Comparison of ENCODE assay signal across 9 mouse cellular contexts in the genomic region with DNA sequence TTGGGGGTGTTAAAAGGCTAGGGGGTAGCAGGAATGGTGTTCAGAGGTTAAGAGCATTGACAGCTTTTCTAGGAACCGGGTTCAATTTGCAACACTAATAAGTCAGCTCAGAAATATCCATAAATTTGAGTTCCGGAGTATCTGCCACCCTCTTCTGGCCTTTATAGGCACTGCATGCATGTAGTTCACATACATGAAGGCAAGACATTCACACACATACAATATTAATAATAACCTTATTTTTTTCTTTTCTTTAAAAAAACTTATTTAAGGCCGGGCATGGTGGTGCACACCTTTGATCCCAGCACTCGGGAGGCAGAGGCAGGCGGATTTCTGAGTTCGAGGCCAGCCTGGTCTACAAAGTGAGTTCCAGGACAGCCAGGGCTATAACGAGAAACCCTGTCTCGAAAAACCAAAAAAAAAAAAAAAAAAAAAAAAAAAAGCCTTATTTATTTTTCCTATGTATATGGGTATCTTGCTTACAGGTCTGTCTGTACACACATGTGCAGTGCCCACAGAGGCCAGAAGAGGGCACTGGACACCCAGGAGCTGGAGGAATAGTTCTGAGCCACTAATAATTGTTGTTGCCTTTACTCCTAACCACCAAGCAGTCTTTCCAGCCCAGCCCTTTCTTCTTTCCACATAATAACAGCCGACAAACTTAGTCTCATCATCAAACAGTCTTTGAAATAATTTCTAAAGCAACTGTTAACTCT. TPM values are rescaled to one million over a fixed set of nuclear protein-coding genes. Genes with fewer than 3 reads are reported as not detected.
DNase-seq lines count a peak whose midpoint lies in the region; ATAC-seq and TF ChIP-seq lines count a peak whose summit lies in the region.
"Had no signal": no experiment of that assay in that cellular context is flagged by ENCODE, and none has a peak within 500 bp of the region (broad histone marks: within the 10 kb centered on the region; RNA-seq: fewer than 3 reads in every experiment).

No protein-coding gene starts in this region.

- POLR2A ChIA-PET in Patski (lab: Charles Lee), result interaction anchor here (1.2 to 1.4 kb wide), 2 partner anchors 10 to 33 kb away, joined by 3 to 4 read pairs; no protein-coding TSS in a partner anchor

- peak; percentile 62 for DNase-seq in midbrain, embryonic 10.5 days (ENCODE audit: low spot score)
- no peak for DNase-seq in Patski (ENCODE audit: low read depth, low spot score)
- DNase-seq in cerebellum, postnatal 25 days, result peak; percentile 76 to 87
- peak; percentile 69 to 79 for DNase-seq in heart, postnatal 14 days
- peak; percentile 69 for DNase-seq in liver, embryonic 13.5 days
- DNase-seq in right cerebral cortex, postnatal 10 days (ENCODE audit: low spot score in 2 of 2), result peak; percentile 53 to 75
- no peak for DNase-seq in ovary, postnatal 10 days (ENCODE audit: low spot score)

- H3K4me3 ChIP-seq in midbrain, embryonic 10.5 days, result no peak overlapping the region
- no peak overlapping the region for H3K4me3 ChIP-seq in midbrain, embryonic 13.5 days (replicated peaks)
- H3K4me3 ChIP-seq in liver, embryonic 13.5 days (replicated peaks), result no peak overlapping the region
- H3K4me3 ChIP-seq: stomach, embryonic 15.5 days had no signal

- H3K9me3 ChIP-seq in midbrain, embryonic 10.5 days (replicated peaks), result no peaks in the 10 kb centered on the region
- H3K9me3 ChIP-seq in midbrain, embryonic 13.5 days, result no peaks in the 10 kb centered on the region
- no peaks in the 10 kb centered on the region for H3K9me3 ChIP-seq in liver, embryonic 13.5 days (replicated peaks)
- H3K9me3 ChIP-seq: stomach, embryonic 15.5 days had no signal

- H3K36me3 ChIP-seq in midbrain, embryonic 10.5 days, result peaks cover 100% of the 10 kb centered on the region
- H3K36me3 ChIP-seq in midbrain, embryonic 13.5 days, result peaks cover 91% of the 10 kb centered on the region
- H3K36me3 ChIP-seq in liver, embryonic 13.5 days, result peaks cover 96% of the 10 kb centered on the region

- no peak overlapping the region for H3K27ac ChIP-seq in midbrain, embryonic 10.5 days (replicated peaks)
- H3K27ac ChIP-seq in midbrain, embryonic 13.5 days, result no peak overlapping the region
- H3K27ac ChIP-seq in liver, embryonic 13.5 days, result no peak overlapping the region
- H3K27ac ChIP-seq: stomach, embryonic 15.5 days had no signal

- no peaks in the 10 kb centered on the region for H3K4me1 ChIP-seq in midbrain, embryonic 10.5 days
- H3K4me1 ChIP-seq in midbrain, embryonic 13.5 days (replicated peaks), result no peaks in the 10 kb centered on the region
- peaks cover 8% of the 10 kb centered on the region for H3K4me1 ChIP-seq in liver, embryonic 13.5 days (replicated peaks)
- H3K4me1 ChIP-seq: stomach, embryonic 15.5 days had no signal

- H3K9ac ChIP-seq in midbrain, embryonic 13.5 days (replicated peaks), result no peak overlapping the region
- no peak overlapping the region for H3K9ac ChIP-seq in liver, embryonic 13.5 days
- H3K9ac ChIP-seq: stomach, embryonic 15.5 days had no signal

- TF ChIP-seq CTCF in Patski (IDR thresholded peaks at IDR 0.05), result peak; percentile 77

- H3K4me2 ChIP-seq in midbrain, embryonic 13.5 days (replicated peaks), result no peak overlapping the region
- no peak overlapping the region for H3K4me2 ChIP-seq in liver, embryonic 13.5 days
- H3K4me2 ChIP-seq: stomach, embryonic 15.5 days had no signal

- no peaks in the 10 kb centered on the region for H3K27me3 ChIP-seq in midbrain, embryonic 10.5 days (ENCODE audit: low read depth, poor library complexity, severe bottlenecking)
- no peaks in the 10 kb centered on the region for H3K27me3 ChIP-seq in midbrain, embryonic 13.5 days
- H3K27me3 ChIP-seq in Patski, result no peaks in the 10 kb centered on the region
- no peaks in the 10 kb centered on the region for H3K27me3 ChIP-seq in liver, embryonic 13.5 days
- H3K27me3 ChIP-seq: stomach, embryonic 15.5 days had no signal

- no peak for ATAC-seq in midbrain, embryonic 13.5 days
- ATAC-seq in Patski, result peak; percentile 76
- no peak for ATAC-seq in liver, embryonic 13.5 days (ENCODE audit: low read depth)

- 97% methylated on average over 9 of the region's 9 CpGs for WGBS in midbrain, embryonic 10.5 days
- 96% methylated on average over 9 of the region's 9 CpGs for WGBS in midbrain, embryonic 13.5 days
- 84% methylated on average over 9 of the region's 9 CpGs for WGBS in liver, embryonic 13.5 days (ENCODE audit: insufficient replicate concordance)

- in situ Hi-C loops in Patski (cut with MboI; ENCODE audit: low pct_unique_long_range_greater_than_20kb), result no loop called here

- intact Hi-C loops in heart, postnatal 14 days (cut with DNase I), result loop anchor here (2.0 kb wide), 1 partner anchor 69 kb away; no protein-coding TSS in a partner anchor

- CTCF ChIA-PET in Patski (lab: Charles Lee), result interaction anchor here (0.7 to 2.1 kb wide), 15 partner anchors 10 to 248 kb away, joined by 3 to 11 read pairs (median 3); no protein-coding TSS in a partner anchor

RNA-seq across cellular contexts. Expression of gene Anapc5, which starts 9.6 kb away (rescaled TPM):
- polyA plus RNA-seq in midbrain, embryonic 10.5 days (2016; fragmentation: Nextera tagmentation; extraction: Ambion mirVana), result 499 and 524 TPM in 2 replicates
- polyA plus RNA-seq in midbrain, embryonic 13.5 days (2015; fragmentation: Nextera tagmentation; extraction: Ambion mirVana), result 527 and 540 TPM in 2 replicates
- 305 TPM for polyA plus RNA-seq in Patski (2021)
- 100 to 1,000 TPM; 162 to 181 TPM for total RNA-seq in heart, postnatal 14 days (2021)
- 258 and 301 TPM in 2 replicates for polyA plus RNA-seq in liver, embryonic 13.5 days (2015; fragmentation: Nextera tagmentation; extraction: Ambion mirVana)

RNA-seq across cellular contexts. Expression of gene Camkk2, which starts 32.3 kb away (rescaled TPM):
- polyA plus RNA-seq in midbrain, embryonic 10.5 days (2016; fragmentation: Nextera tagmentation; extraction: Ambion mirVana), result 24.3 and 29.5 TPM in 2 replicates
- 45.3 and 47.1 TPM in 2 replicates for polyA plus RNA-seq in midbrain, embryonic 13.5 days (2015; fragmentation: Nextera tagmentation; extraction: Ambion mirVana)
- 42.8 TPM for polyA plus RNA-seq in Patski (2021)
- total RNA-seq in heart, postnatal 14 days (2021), result 10 to 100 TPM; 11.4 to 11.7 TPM
- 9.6 and 11.5 TPM in 2 replicates for polyA plus RNA-seq in liver, embryonic 13.5 days (2015; fragmentation: Nextera tagmentation; extraction: Ambion mirVana)

RNA-seq across cellular contexts. Expression of gene Rnf34, which starts 38.3 kb away (rescaled TPM):
- 50.6 and 56.7 TPM in 2 replicates for polyA plus RNA-seq in midbrain, embryonic 10.5 days (2016; fragmentation: Nextera tagmentation; extraction: Ambion mirVana)
- polyA plus RNA-seq in midbrain, embryonic 13.5 days (2015; fragmentation: Nextera tagmentation; extraction: Ambion mirVana), result 55.5 and 56.1 TPM in 2 replicates
- polyA plus RNA-seq in Patski (2021), result 38.1 TPM
- total RNA-seq in heart, postnatal 14 days (2021), result 10 to 100 TPM; 27.3 to 27.7 TPM
- 13.7 and 13.8 TPM in 2 replicates for polyA plus RNA-seq in liver, embryonic 13.5 days (2015; fragmentation: Nextera tagmentation; extraction: Ambion mirVana)

Comparison
In these comparisons a context has a peak if more than half of its experiments do, and no peak if none do; other contexts are left out.
1. DNase-seq: peak in midbrain, embryonic 10.5 days (single experiment), cerebellum, postnatal 25 days (2 of 2), heart, postnatal 14 days (2 of 2), liver, embryonic 13.5 days (single experiment) and right cerebral cortex, postnatal 10 days (2 of 2); none in Patski (single experiment) and ovary, postnatal 10 days (single experiment).